Mouse (Mus musculus) embryo, embryonic 10.5 days (tissue): ENCODE results near the gene Gm45808.
"Not testable (repeated sequence)": the region's sequence is repeated elsewhere in the genome, so short reads cannot be mapped to it uniquely, and the experiment has no call there.

Experiments used
- DNase-seq: peaks from one replicate; pipeline ENCODE4 v3.0.0-alpha.2; 2015; ENCODE audit warnings: low spot score

The Gm45808 gene

GRCm38 (mm10) chr7:45509181-45509882 lies 22.7 kb upstream of the Gm45808 start:
- DNase-seq, result no peak

GRCm38 (mm10) chr7:45508561-45508960 lies 21.9 kb upstream of the Gm45808 start:
- no peak for DNase-seq

- DNase-seq, result no peak
These were observed 21.0 kb upstream of the Gm45808 start for GRCm38 (mm10) chr7:45507583-45507982.

GRCm38 (mm10) chr7:45498427-45498826 lies 11.8 kb upstream of the Gm45808 start:
- DNase-seq, result no peak

- no peak for DNase-seq
These were observed 7.9 kb upstream of the Gm45808 start for GRCm38 (mm10) chr7:45494548-45494947.

- no peak for DNase-seq
These were observed 6.3 kb upstream of the Gm45808 start for GRCm38 (mm10) chr7:45492951-45493350.

GRCm38 (mm10) chr7:45492225-45492844 lies 5.7 kb upstream of the Gm45808 start:
- DNase-seq, result no peak

GRCm38 (mm10) chr7:45491264-45491663 lies 4.7 kb upstream of the Gm45808 start:
- DNase-seq, result no peak

GRCm38 (mm10) chr7:45490822-45491221 lies 4.2 kb upstream of the Gm45808 start:
- peak; percentile 43 for DNase-seq

GRCm38 (mm10) chr7:45489578-45489977 lies 3.0 kb upstream of the Gm45808 start:
- no peak for DNase-seq

- DNase-seq, result peak; percentile 81
These were observed 1.9 kb upstream of the Gm45808 start, which contains the start of gene Dhdh for GRCm38 (mm10) chr7:45488293-45489204. TSS of gene Dhdh (minus strand) at chr7:45488805.

- peak; percentile 46 for DNase-seq
These were observed 1.3 kb upstream of the Gm45808 start for GRCm38 (mm10) chr7:45487861-45488292.

- DNase-seq, result no peak
These were observed 453 bp downstream of the Gm45808 start for GRCm38 (mm10) chr7:45486158-45486557.

- DNase-seq, result not testable (repeated sequence)
These were observed 1.6 kb downstream of the Gm45808 start for GRCm38 (mm10) chr7:45484985-45485384.

- DNase-seq, result no peak
These were observed 4.4 kb downstream of the Gm45808 start for GRCm38 (mm10) chr7:45482166-45482565.

- peak; percentile 84 for DNase-seq
These were observed 5.2 kb downstream of the Gm45808 start, which contains the start of gene Tulp2 for GRCm38 (mm10) chr7:45481374-45481927. TSS of gene Tulp2 (plus strand) at chr7:45481877.

- DNase-seq, result not testable (repeated sequence)
These were observed 6.3 kb downstream of the Gm45808 start for GRCm38 (mm10) chr7:45480310-45480709.

- DNase-seq, result no peak
These were observed 7.8 kb downstream of the Gm45808 start for GRCm38 (mm10) chr7:45478774-45479173.

- peak; percentile 81 for DNase-seq
These were observed 9.6 kb downstream of the Gm45808 start for GRCm38 (mm10) chr7:45477003-45477402.

GRCm38 (mm10) chr7:45476453-45476852 lies 10.2 kb downstream of the Gm45808 start:
- DNase-seq, result no peak

- DNase-seq, result no peak
These were observed 11.2 kb downstream of the Gm45808 start for GRCm38 (mm10) chr7:45475291-45475969.
